Mouse (Mus musculus) liver, adult 2 months (tissue): Measurements from ENCODE around the gene Hmgcs1.

Experiments
- CTCF ChIP-seq: fragments of 200-500 bp; IDR thresholded peaks from 2 replicates; pipeline ENCODE4 v1.5.1; 2011; ENCODE audit warnings: low read depth, low read length, control low read depth
- POLR2A ChIP-seq: fragments of 200-500 bp; IDR thresholded peaks from 2 replicates; pipeline ENCODE4 v1.6.1; 2011; ENCODE audit warnings: low read length, control low read depth; ENCODE audit not compliant: insufficient read depth; ENCODE audit errors: extremely low read depth

DNA sequence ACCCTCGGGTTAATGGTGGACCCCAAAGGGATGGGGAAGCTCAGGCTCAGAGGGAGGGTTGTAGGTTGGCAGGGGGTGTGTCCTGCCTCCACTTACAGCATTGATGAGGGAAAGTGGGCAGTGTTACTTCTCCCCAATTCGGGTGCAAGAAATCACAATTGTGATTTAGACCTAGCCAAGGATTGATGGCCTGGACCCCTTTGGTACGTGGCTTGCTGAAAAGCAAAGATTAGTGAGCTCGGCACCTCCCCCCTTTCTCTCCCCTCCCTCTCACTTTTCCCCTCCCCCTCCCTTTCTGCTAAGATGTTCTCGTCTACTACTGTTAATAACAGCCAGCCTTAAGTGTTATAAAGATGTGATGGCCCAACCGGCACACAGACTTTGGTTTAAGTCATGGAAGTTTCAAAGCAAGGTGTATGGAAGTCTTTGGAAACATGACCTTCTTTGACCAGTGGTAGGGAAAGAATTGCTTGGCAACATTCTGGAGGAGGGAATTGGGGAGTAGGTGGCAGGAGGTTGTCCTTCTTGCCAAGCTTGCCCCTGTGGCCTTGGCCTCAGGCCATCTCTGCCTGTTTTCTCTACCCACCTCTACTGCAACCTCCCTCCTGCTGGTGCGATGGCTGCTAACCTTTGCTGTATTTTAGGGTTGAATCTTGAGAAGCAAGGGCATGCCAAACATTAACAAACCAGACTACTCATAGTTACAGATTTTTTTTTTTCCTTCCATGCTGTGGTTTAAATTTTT is 869 bp downstream of the Hmgcs1 start:
- TF ChIP-seq CTCF = no peak
- TF ChIP-seq POLR2A = no peak
